Mouse (Mus musculus): ENCODE results near the gene Fgf22. TPM values are rescaled to one million over a fixed set of nuclear protein-coding genes. Genes with fewer than 3 reads are reported as not detected.

Fgf22 gene
- polyA plus RNA-seq, 1 experiment: not detected

DNA sequence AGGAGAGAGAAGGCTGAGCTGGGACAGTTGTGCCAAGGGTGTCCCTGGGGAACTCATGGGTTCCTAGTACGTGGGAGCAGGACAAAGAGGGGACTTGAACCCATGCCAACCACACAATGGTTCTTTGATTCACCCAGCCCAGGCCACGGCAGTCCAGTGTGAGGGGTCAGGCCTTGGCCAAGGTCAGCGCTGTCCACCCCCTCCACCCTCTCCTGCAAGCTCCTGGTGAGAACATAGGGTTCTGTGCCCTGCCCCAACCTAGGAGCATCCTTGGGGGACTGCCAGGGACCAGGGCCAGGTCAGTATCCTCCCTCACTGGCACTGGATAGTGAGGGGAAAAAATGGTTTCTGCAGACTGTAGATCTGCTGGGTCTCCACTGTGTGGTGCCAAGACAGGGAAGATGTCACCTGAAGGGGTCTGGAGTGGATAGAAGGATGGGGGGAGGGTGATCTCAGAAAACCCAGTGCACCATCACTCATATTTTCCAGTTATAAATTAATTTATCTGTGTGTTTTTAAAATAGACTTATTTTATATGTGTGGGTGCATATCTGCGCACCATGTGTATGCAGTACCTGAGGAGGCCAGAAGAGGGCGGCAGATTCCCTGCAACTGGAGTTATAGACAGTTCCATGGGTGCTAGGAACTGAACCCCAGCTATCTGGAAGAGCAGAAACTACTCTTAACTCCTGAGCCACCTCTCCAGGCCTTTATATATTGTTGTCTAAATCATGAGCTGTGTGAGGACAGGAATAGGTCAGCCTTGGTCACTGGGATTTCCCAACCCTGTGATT, 19.8 kb downstream of the Fgf22 start:
- no peak for DNase-seq
- Histone ChIP-seq H3K27ac (ENCODE audit: insufficient read depth, low read depth, low read length) (no peak overlapping the region), H3K36me3 (ENCODE audit: control insufficient read depth, insufficient read depth, low read length) (no peaks in the 10 kb centered on the region), H3K27me3 (replicated peaks; ENCODE audit: control insufficient read depth, insufficient read depth, low read length) (no peaks in the 10 kb centered on the region), H3K4me1 (ENCODE audit: control insufficient read depth, insufficient read depth, low read length) (no peaks in the 10 kb centered on the region), H3K4me3 (ENCODE audit: insufficient read depth, low read depth, low read length) (no peak overlapping the region)
- 67% methylated on average over 5 of the region's 5 CpGs for WGBS
- TF ChIP-seq POLR2A (IDR thresholded peaks at IDR 0.05; ENCODE audit: low read depth, low read length): no peak
- TF ChIP-seq CTCF (conservative IDR thresholded peaks at IDR 0.05; ENCODE audit: insufficient read depth, insufficient read length, low read depth, low read length): 0 out of 2 replicates have a peak, but pooled peaks have one; percentile 23

DNA sequence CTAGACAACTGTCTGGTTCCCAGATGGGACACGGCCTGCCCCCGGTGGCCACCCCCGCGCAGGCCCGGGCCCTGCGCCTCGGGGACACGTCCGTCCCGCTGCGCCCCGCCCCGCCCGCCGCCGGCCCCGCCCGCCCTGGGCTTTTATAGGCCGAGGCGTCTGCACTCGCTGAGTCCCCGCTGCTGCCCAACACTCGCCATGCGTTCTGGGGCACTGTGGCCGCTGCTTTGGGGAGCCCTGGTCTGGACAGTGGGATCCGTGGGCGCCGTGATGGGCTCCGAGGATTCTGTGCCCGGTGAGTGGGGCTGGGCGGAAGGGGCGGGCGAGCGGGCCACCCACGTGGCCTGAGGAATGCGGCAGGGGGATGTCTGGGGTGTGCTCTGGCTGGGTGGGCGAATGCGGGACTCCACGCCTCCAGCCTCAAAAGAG, 22.2 kb downstream of the Fgf22 start, which contains the start of gene Fstl3:
TSS of gene Fstl3 (plus strand) at position 170 of the 429 bp plus-strand sequence.
- 4% methylated on average over 39 of the region's 39 CpGs for WGBS
- peak; percentile 46 for DNase-seq
- Histone ChIP-seq H3K36me3 (ENCODE audit: control insufficient read depth, insufficient read depth, low read length) (no peaks in the 10 kb centered on the region), H3K27ac (ENCODE audit: insufficient read depth, low read depth, low read length) (no peak within 1 kb of the TSS), H3K4me3 (ENCODE audit: insufficient read depth, low read depth, low read length) (peak within 1 kb of the TSS; percentile 44), H3K27me3 (replicated peaks; ENCODE audit: control insufficient read depth, insufficient read depth, low read length) (no peaks in the 10 kb centered on the region), H3K4me1 (ENCODE audit: control insufficient read depth, insufficient read depth, low read length) (no peaks in the 10 kb centered on the region)
- no peak for TF ChIP-seq POLR2A (IDR thresholded peaks at IDR 0.05; ENCODE audit: low read depth, low read length)
- TF ChIP-seq CTCF (conservative IDR thresholded peaks at IDR 0.05; ENCODE audit: insufficient read depth, insufficient read length, low read depth, low read length): no peak

DNA sequence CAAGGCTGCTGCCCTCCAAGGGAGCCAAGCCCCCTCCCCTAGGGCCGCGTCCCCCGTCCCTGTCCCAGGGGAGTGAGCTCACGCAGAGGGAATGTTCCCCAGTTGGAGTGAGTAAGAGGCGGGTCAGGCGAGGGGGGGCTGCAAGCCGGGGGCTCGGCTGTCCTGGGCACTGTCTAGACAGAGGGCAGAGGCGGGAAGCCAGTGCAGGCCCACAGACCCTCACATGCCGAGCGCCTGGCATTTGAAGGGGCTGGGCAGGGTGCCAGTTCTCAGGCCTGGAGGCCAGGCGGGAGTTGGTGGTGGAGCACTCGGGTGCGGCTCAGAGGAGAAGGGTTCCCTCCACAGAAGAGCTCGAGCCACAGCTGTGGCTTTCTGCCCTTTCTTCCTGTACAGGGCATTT, 23.1 kb downstream of the Fgf22 start:
- Histone ChIP-seq H3K27me3 (replicated peaks; ENCODE audit: control insufficient read depth, insufficient read depth, low read length) (no peaks in the 10 kb centered on the region), H3K4me1 (ENCODE audit: control insufficient read depth, insufficient read depth, low read length) (no peaks in the 10 kb centered on the region), H3K27ac (ENCODE audit: insufficient read depth, low read depth, low read length) (0 out of 2 replicates have a peak overlapping the region, but pooled peaks have one; percentile 5), H3K36me3 (ENCODE audit: control insufficient read depth, insufficient read depth, low read length) (no peaks in the 10 kb centered on the region), H3K4me3 (ENCODE audit: insufficient read depth, low read depth, low read length) (peak overlapping the region; percentile 2; the same call in 1 of the 2 replicates)
- peak; percentile 42 for DNase-seq
- WGBS: 16% methylated on average over 15 of the region's 15 CpGs
- no peak for TF ChIP-seq POLR2A (IDR thresholded peaks at IDR 0.05; ENCODE audit: low read depth, low read length)
- TF ChIP-seq CTCF (conservative IDR thresholded peaks at IDR 0.05; ENCODE audit: insufficient read depth, insufficient read length, low read depth, low read length): no peak

DNA sequence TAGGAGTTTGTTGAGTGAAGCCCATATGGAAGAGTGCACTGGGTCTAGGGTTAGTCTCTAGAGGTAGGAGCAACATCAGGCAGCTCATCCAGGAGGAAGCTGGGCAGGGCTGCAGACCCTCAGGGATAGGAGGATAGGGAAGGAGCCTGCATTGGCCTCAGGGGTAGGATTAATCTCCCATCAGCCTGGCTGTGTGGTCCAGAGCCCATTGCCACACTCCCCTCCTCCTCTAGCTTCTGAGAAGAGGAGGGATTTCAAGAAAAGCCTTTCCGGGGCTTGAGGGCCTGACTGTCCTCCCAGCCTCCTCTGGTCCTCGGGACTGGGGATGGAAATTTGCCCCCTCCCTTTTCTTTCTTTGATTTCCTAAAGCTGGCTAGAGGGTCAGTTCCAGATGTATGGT, 24.3 kb downstream of the Fgf22 start:
- no peaks in the 10 kb centered on the region for H3K4me1 ChIP-seq (ENCODE audit: control insufficient read depth, insufficient read depth, low read length)
- no peak overlapping the region for H3K27ac ChIP-seq (ENCODE audit: insufficient read depth, low read depth, low read length)
- no peaks in the 10 kb centered on the region for H3K36me3 ChIP-seq (ENCODE audit: control insufficient read depth, insufficient read depth, low read length)
- H3K27me3 ChIP-seq (replicated peaks; ENCODE audit: control insufficient read depth, insufficient read depth, low read length): no peaks in the 10 kb centered on the region
- TF ChIP-seq POLR2A (IDR thresholded peaks at IDR 0.05; ENCODE audit: low read depth, low read length): no peak
- no peak for TF ChIP-seq CTCF (conservative IDR thresholded peaks at IDR 0.05; ENCODE audit: insufficient read depth, insufficient read length, low read depth, low read length)
- WGBS: 28% methylated on average over 2 of the region's 2 CpGs
- no peak for DNase-seq
- H3K4me3 ChIP-seq (ENCODE audit: insufficient read depth, low read depth, low read length): no peak overlapping the region

DNA sequence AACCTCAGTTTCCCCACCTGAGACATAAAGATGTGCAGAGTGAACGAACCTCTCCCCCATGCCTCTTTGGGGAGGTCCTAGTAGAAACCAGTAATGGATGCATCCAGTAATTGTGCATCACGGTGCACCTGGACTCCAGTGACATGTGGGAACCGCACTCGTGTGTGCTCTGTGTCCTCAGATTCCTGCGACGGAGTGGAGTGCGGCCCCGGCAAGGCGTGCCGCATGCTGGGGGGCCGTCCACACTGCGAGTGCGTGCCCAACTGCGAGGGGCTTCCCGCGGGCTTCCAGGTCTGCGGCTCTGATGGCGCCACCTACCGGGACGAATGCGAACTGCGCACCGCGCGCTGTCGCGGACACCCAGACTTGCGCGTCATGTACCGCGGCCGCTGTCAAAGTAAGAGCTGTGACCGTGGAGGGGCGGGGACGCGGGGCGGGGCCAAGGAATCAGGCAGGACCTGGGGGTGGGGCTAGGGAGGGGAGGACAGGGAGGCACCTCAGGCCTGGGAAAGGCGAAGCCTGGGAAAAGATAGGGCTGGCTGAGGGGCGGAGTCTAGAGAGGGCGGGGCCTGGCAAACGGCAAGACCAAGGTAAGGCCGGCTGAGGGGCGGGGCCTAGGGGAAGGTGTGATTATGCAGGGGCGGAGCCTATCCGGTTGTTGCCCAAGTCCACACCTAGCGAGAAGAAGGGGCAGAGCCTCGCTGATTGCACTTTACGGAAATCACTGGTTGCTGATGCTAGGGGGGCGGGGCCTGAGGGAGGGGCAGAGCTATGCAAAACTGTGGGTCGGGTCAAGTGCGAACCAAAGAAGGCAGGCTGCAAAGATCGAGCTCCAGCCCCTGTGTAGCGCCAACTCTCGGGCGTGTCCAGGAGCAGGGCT, 25.1 kb downstream of the Fgf22 start:
- peak overlapping the region; percentile 52 for H3K27ac ChIP-seq (ENCODE audit: insufficient read depth, low read depth, low read length)
- peak overlapping the region; percentile 61 for H3K4me3 ChIP-seq (ENCODE audit: insufficient read depth, low read depth, low read length)

DNA sequence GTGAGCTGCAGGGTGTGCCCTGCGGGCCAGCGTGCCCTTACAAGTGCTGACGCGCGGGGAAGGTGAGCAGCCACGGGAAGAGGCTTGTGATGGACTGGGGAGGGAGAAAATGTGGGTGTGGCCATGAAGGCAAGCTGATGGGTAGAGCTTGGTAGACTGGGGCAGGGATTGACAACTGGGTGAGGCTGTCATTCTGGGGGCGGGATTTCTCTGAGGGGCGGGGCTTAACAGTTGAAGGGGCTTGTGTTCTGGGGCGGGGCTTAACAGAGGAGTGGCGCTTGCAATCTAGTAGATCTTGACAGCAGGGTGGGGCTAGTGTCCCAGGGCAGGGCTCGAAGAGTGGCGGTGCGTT, 25.8 kb downstream of the Fgf22 start:
- Histone ChIP-seq H3K27ac (ENCODE audit: insufficient read depth, low read depth, low read length) (peak overlapping the region; percentile 52), H3K4me3 (ENCODE audit: insufficient read depth, low read depth, low read length) (peak overlapping the region; percentile 61), H3K4me1 (ENCODE audit: control insufficient read depth, insufficient read depth, low read length) (no peaks in the 10 kb centered on the region), H3K27me3 (replicated peaks; ENCODE audit: control insufficient read depth, insufficient read depth, low read length) (no peaks in the 10 kb centered on the region), H3K36me3 (ENCODE audit: control insufficient read depth, insufficient read depth, low read length) (no peaks in the 10 kb centered on the region)
- TF ChIP-seq CTCF (conservative IDR thresholded peaks at IDR 0.05; ENCODE audit: insufficient read depth, insufficient read length, low read depth, low read length) (0 out of 2 replicates have a peak, but pooled peaks have one; percentile 3), POLR2A (IDR thresholded peaks at IDR 0.05; ENCODE audit: low read depth, low read length) (no peak)
- no peak for DNase-seq
- under 1% methylated on average over 13 of the region's 13 CpGs for WGBS

More for the DNA sequence above, 25.1 kb downstream of the Fgf22 start:
- 2% methylated on average over 53 of the region's 55 CpGs for WGBS
- Histone ChIP-seq H3K36me3 (ENCODE audit: control insufficient read depth, insufficient read depth, low read length) (no peaks in the 10 kb centered on the region), H3K4me1 (ENCODE audit: control insufficient read depth, insufficient read depth, low read length) (no peaks in the 10 kb centered on the region), H3K27me3 (replicated peaks; ENCODE audit: control insufficient read depth, insufficient read depth, low read length) (no peaks in the 10 kb centered on the region)
- DNase-seq: peak; percentile 99
- TF ChIP-seq CTCF (conservative IDR thresholded peaks at IDR 0.05; ENCODE audit: insufficient read depth, insufficient read length, low read depth, low read length) (peak; percentile 76), POLR2A (IDR thresholded peaks at IDR 0.05; ENCODE audit: low read depth, low read length) (no peak)

Data from kidney, adult 2 months (tissue).